Mouse (Mus musculus): ENCODE measurements around the gene Tcp11l2.

- TF ChIP-seq CTCF (IDR thresholded peaks at IDR 0.05; ENCODE audit: insufficient read depth, low read length), result no peak
- no peak for TF ChIP-seq POLR2A (IDR thresholded peaks at IDR 0.05; ENCODE audit: borderline replicate concordance, extremely low read depth, low read depth, low read length)
These were observed 27.1 kb upstream of the Tcp11l2 start for GRCm38 (mm10) chr10:84549146-84549919.

Measured in lung, adult 2 months (tissue).